Mouse (Mus musculus): Measurements from ENCODE around the gene Angptl7.

GRCm38 (mm10) chr4:148480245-148480644, 20.0 kb downstream of the Angptl7 start:
- no peak for TF ChIP-seq CTCF (conservative IDR thresholded peaks at IDR 0.05; ENCODE audit: low read length)
- no peak for TF ChIP-seq POU5F1 (IDR thresholded peaks at IDR 0.05; ENCODE audit: borderline replicate concordance, low read length)

All from E14TG2a.4 (cell line).